Mouse (Mus musculus): ENCODE measurements at regions not wholly inside any gene's neighbourhood (a gene's known extent, or its start where the extent isn't known, plus 50 kb on each side); places are given as distances from the start of the nearest gene placed in this dataset.

GRCm38 (mm10) chr8:89634864-89635263 lies 590.9 kb upstream of the Sall1 start:
- no peaks in the 10 kb centered on the region for H3K27me3 ChIP-seq (ENCODE audit: control insufficient read depth)
- no peaks in the 10 kb centered on the region for H3K9me3 ChIP-seq (ENCODE audit: control insufficient read depth, low read length)
- H3K36me3 ChIP-seq (ENCODE audit: control insufficient read depth) = no peaks in the 10 kb centered on the region
- H3K4me1 ChIP-seq (ENCODE audit: control insufficient read depth) = no peaks in the 10 kb centered on the region; the same call in 1 of the 2 replicates
- H3K4me3 ChIP-seq (replicated peaks) = no peak overlapping the region
- TF ChIP-seq TAL1 (IDR thresholded peaks at IDR 0.05; ENCODE audit: low read length) (no peak), GATA1 (IDR thresholded peaks at IDR 0.05; ENCODE audit: low read length) (no peak)

- Histone ChIP-seq H3K36me3 (ENCODE audit: control insufficient read depth) (no peaks in the 10 kb centered on the region), H3K4me3 (replicated peaks) (no peak overlapping the region), H3K27me3 (ENCODE audit: control insufficient read depth) (no peaks in the 10 kb centered on the region), H3K9me3 (ENCODE audit: control insufficient read depth, low read length) (no peaks in the 10 kb centered on the region), H3K4me1 (ENCODE audit: control insufficient read depth) (no peaks in the 10 kb centered on the region; the same call in 1 of the 2 replicates)
- no peak for TF ChIP-seq TAL1 (IDR thresholded peaks at IDR 0.05; ENCODE audit: low read length)
- TF ChIP-seq GATA1 (IDR thresholded peaks at IDR 0.05; ENCODE audit: low read length) = no peak
Measured at GRCm38 (mm10) chr8:89632304-89632703, 588.3 kb upstream of the Sall1 start.

GRCm38 (mm10) chr8:89630540-89630939 lies 586.6 kb upstream of the Sall1 start:
- TF ChIP-seq TAL1 (IDR thresholded peaks at IDR 0.05; ENCODE audit: low read length) (no peak), GATA1 (IDR thresholded peaks at IDR 0.05; ENCODE audit: low read length) (no peak)
- Histone ChIP-seq H3K4me3 (replicated peaks) (no peak overlapping the region), H3K9me3 (ENCODE audit: control insufficient read depth, low read length) (no peaks in the 10 kb centered on the region), H3K27me3 (ENCODE audit: control insufficient read depth) (no peaks in the 10 kb centered on the region), H3K4me1 (ENCODE audit: control insufficient read depth) (no peaks in the 10 kb centered on the region; the same call in 1 of the 2 replicates), H3K36me3 (ENCODE audit: control insufficient read depth) (no peaks in the 10 kb centered on the region)

- TF ChIP-seq GATA1 (IDR thresholded peaks at IDR 0.05; ENCODE audit: low read length) (no peak), TAL1 (IDR thresholded peaks at IDR 0.05; ENCODE audit: low read length) (no peak)
- peaks cover 3% of the 10 kb centered on the region for H3K4me1 ChIP-seq (ENCODE audit: control insufficient read depth)
- no peaks in the 10 kb centered on the region for H3K36me3 ChIP-seq (ENCODE audit: control insufficient read depth)
- H3K4me3 ChIP-seq (replicated peaks) = no peak overlapping the region
- H3K9me3 ChIP-seq (ENCODE audit: control insufficient read depth, low read length) = no peaks in the 10 kb centered on the region
- no peaks in the 10 kb centered on the region for H3K27me3 ChIP-seq (ENCODE audit: control insufficient read depth)
Measured at GRCm38 (mm10) chr8:89618089-89618488, 574.1 kb upstream of the Sall1 start.

GRCm38 (mm10) chr8:89615863-89616558 lies 572.0 kb upstream of the Sall1 start:
- Histone ChIP-seq H3K4me1 (ENCODE audit: control insufficient read depth) (peaks cover 3% of the 10 kb centered on the region), H3K9me3 (ENCODE audit: control insufficient read depth, low read length) (no peaks in the 10 kb centered on the region), H3K36me3 (ENCODE audit: control insufficient read depth) (no peaks in the 10 kb centered on the region), H3K27me3 (ENCODE audit: control insufficient read depth) (no peaks in the 10 kb centered on the region), H3K4me3 (replicated peaks) (no peak overlapping the region)
- no peak for TF ChIP-seq GATA1 (IDR thresholded peaks at IDR 0.05; ENCODE audit: low read length)

- TF ChIP-seq GATA1 (IDR thresholded peaks at IDR 0.05; ENCODE audit: low read length) (no peak), TAL1 (IDR thresholded peaks at IDR 0.05; ENCODE audit: low read length) (no peak)
- Histone ChIP-seq H3K27me3 (ENCODE audit: control insufficient read depth) (no peaks in the 10 kb centered on the region), H3K9me3 (ENCODE audit: control insufficient read depth, low read length) (no peaks in the 10 kb centered on the region), H3K4me3 (replicated peaks) (no peak overlapping the region), H3K4me1 (ENCODE audit: control insufficient read depth) (no peaks in the 10 kb centered on the region), H3K36me3 (ENCODE audit: control insufficient read depth) (no peaks in the 10 kb centered on the region)
Measured at GRCm38 (mm10) chr8:89609074-89609473, 565.1 kb upstream of the Sall1 start.

- no peaks in the 10 kb centered on the region for H3K36me3 ChIP-seq (ENCODE audit: control insufficient read depth)
- TF ChIP-seq TAL1 (IDR thresholded peaks at IDR 0.05; ENCODE audit: low read length) (no peak), GATA1 (IDR thresholded peaks at IDR 0.05; ENCODE audit: low read length) (no peak)
Measured at GRCm38 (mm10) chr8:89605905-89606468, 562.0 kb upstream of the Sall1 start.

GRCm38 (mm10) chr8:89604461-89604860 lies 560.5 kb upstream of the Sall1 start:
- no peaks in the 10 kb centered on the region for H3K27me3 ChIP-seq (ENCODE audit: control insufficient read depth)
- TF ChIP-seq GATA1 (IDR thresholded peaks at IDR 0.05; ENCODE audit: low read length) (no peak), TAL1 (IDR thresholded peaks at IDR 0.05; ENCODE audit: low read length) (no peak)
- H3K36me3 ChIP-seq (ENCODE audit: control insufficient read depth) = no peaks in the 10 kb centered on the region
- H3K4me3 ChIP-seq (replicated peaks) = no peak overlapping the region
- H3K4me1 ChIP-seq (ENCODE audit: control insufficient read depth) = no peaks in the 10 kb centered on the region
- H3K9me3 ChIP-seq (ENCODE audit: control insufficient read depth, low read length) = no peaks in the 10 kb centered on the region

More at GRCm38 (mm10) chr8:89605905-89606468, 562.0 kb upstream of the Sall1 start:
- Histone ChIP-seq H3K9me3 (ENCODE audit: control insufficient read depth, low read length) (no peaks in the 10 kb centered on the region), H3K4me3 (replicated peaks) (no peak overlapping the region), H3K4me1 (ENCODE audit: control insufficient read depth) (no peaks in the 10 kb centered on the region), H3K27me3 (ENCODE audit: control insufficient read depth) (no peaks in the 10 kb centered on the region)

- Histone ChIP-seq H3K9me3 (ENCODE audit: control insufficient read depth, low read length) (no peaks in the 10 kb centered on the region), H3K27me3 (ENCODE audit: control insufficient read depth) (no peaks in the 10 kb centered on the region), H3K36me3 (ENCODE audit: control insufficient read depth) (no peaks in the 10 kb centered on the region), H3K4me3 (replicated peaks) (no peak overlapping the region), H3K4me1 (ENCODE audit: control insufficient read depth) (no peaks in the 10 kb centered on the region)
- no peak for TF ChIP-seq GATA1 (IDR thresholded peaks at IDR 0.05; ENCODE audit: low read length)
- TF ChIP-seq TAL1 (IDR thresholded peaks at IDR 0.05; ENCODE audit: low read length) = no peak
Measured at GRCm38 (mm10) chr8:89596380-89596779, 552.4 kb upstream of the Sall1 start.

Measured in erythroblast, embryonic 14.5 days (primary cell).